Mouse (Mus musculus): Measurements from ENCODE around the gene Atp8a2.
A peak's percentile ranks its signal among the peaks of the same experiment; 100 is the strongest.
"Not testable (repeated sequence)": the region's sequence is repeated elsewhere in the genome, so short reads cannot be mapped to it uniquely, and the experiment has no call there.

The Atp8a2 gene

GRCm38 (mm10) chr14:60001801-60002200, 195.2 kb downstream of the Atp8a2 start:
- DNase-seq, result no peak

- DNase-seq, result no peak
These were observed 208.1 kb downstream of the Atp8a2 start for GRCm38 (mm10) chr14:59988860-59989259.

- no peak for DNase-seq
These were observed 209.0 kb downstream of the Atp8a2 start for GRCm38 (mm10) chr14:59987975-59988374.

- DNase-seq, result no peak
These were observed 219.0 kb downstream of the Atp8a2 start for GRCm38 (mm10) chr14:59978007-59978406.

GRCm38 (mm10) chr14:59971221-59971730, 225.7 kb downstream of the Atp8a2 start:
- DNase-seq, result no peak

- DNase-seq, result no peak
These were observed 227.4 kb downstream of the Atp8a2 start for GRCm38 (mm10) chr14:59969485-59970134.

- no peak for DNase-seq
These were observed 229.0 kb downstream of the Atp8a2 start for GRCm38 (mm10) chr14:59967847-59968550.

- no peak for DNase-seq
These were observed 230.0 kb downstream of the Atp8a2 start for GRCm38 (mm10) chr14:59966981-59967380.

GRCm38 (mm10) chr14:59964569-59964968, 232.4 kb downstream of the Atp8a2 start:
- DNase-seq, result no peak

GRCm38 (mm10) chr14:59960961-59961360, 236.0 kb downstream of the Atp8a2 start:
- DNase-seq, result no peak

- no peak for DNase-seq
These were observed 236.6 kb downstream of the Atp8a2 start for GRCm38 (mm10) chr14:59960214-59960890.

GRCm38 (mm10) chr14:59959723-59960122, 237.3 kb downstream of the Atp8a2 start:
- DNase-seq, result no peak

GRCm38 (mm10) chr14:59949983-59950382, 247.0 kb downstream of the Atp8a2 start:
- no peak for DNase-seq

- DNase-seq, result peak; percentile 85
These were observed 253.9 kb downstream of the Atp8a2 start for GRCm38 (mm10) chr14:59942864-59943611.

GRCm38 (mm10) chr14:59942199-59942598, 254.8 kb downstream of the Atp8a2 start:
- no peak for DNase-seq

GRCm38 (mm10) chr14:59932355-59932754, 264.6 kb downstream of the Atp8a2 start:
- DNase-seq, result no peak

GRCm38 (mm10) chr14:59931412-59932058, 265.4 kb downstream of the Atp8a2 start:
- DNase-seq, result no peak

- DNase-seq, result not testable (repeated sequence)
These were observed 267.8 kb downstream of the Atp8a2 start for GRCm38 (mm10) chr14:59929190-59929589.

GRCm38 (mm10) chr14:59928781-59929180, 268.2 kb downstream of the Atp8a2 start:
- no peak for DNase-seq

- DNase-seq, result no peak
These were observed 269.2 kb downstream of the Atp8a2 start for GRCm38 (mm10) chr14:59927804-59928203.

- DNase-seq, result no peak
These were observed 277.1 kb downstream of the Atp8a2 start for GRCm38 (mm10) chr14:59919865-59920264.

- peak; percentile 85 for DNase-seq
These were observed 293.4 kb downstream of the Atp8a2 start for GRCm38 (mm10) chr14:59903484-59904130.

All from cerebellum, adult 9-10 months (tissue).